Mouse (Mus musculus) inflammation-experienced regulatory T-cells, adult 6 months (primary cell): Measurements from ENCODE around the gene Apbb1ip. TPM values are rescaled to one million over a fixed set of nuclear protein-coding genes. Genes with fewer than 3 reads are reported as not detected.
"Not testable (repeated sequence)": the region's sequence is repeated elsewhere in the genome, so short reads cannot be mapped to it uniquely, and the experiment has no call there.

Experiments
- ATAC-seq: one replicate; pipeline ENCODE4 v1.8.0; 2017
- polyA plus RNA-seq, 3 experiments: library from polyadenylated mRNA; unstranded; fragments of 100-300 nt; shearing (Covaris generic); gene quantifications; one replicate each; pipeline ENCODE4 v1.2.1; 2017

The Apbb1ip gene
- polyA plus RNA-seq, 3 experiments from 2014 or later, result 72.1 to 121 (median 83.8) TPM

DNA sequence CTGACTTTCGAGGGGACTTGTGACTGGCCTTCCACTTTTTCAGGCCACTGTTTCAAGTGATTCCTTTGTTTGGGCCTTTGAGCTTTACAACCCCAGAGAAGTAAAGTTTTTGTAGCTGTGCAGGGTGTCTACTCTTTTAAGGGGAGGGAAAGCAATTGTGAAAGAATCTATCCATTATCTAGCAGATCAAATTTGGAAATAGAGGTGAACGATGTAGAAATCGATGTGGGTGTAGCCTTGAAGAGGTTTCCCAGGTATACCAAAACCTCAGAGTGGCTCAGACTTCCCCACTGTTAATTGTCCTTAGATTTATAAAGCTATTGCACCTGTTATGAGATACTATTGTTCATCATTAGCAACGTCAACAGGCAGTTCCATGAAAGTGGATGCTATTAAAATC is 71.6 kb downstream of the Apbb1ip start:
- ATAC-seq, result no peak

DNA sequence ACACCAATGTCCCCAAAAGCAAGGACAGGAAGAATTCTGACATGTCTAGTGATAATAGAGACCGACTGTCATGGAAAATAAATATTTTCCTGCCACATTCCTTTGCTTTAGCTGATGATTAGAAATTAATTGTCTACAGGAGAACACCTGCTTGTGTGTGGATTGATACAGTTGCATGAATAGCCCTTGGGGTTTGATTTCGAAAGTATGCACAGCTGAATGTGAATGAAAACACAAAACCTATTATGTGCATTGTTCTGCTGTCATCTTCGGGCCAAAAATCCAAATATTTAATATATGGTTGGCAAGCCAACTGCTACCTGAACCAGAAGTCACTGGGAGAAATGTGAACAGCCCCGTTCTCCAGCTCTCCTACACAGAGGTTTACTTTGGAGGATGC is 78.0 kb downstream of the Apbb1ip start:
- ATAC-seq, result no peak

DNA sequence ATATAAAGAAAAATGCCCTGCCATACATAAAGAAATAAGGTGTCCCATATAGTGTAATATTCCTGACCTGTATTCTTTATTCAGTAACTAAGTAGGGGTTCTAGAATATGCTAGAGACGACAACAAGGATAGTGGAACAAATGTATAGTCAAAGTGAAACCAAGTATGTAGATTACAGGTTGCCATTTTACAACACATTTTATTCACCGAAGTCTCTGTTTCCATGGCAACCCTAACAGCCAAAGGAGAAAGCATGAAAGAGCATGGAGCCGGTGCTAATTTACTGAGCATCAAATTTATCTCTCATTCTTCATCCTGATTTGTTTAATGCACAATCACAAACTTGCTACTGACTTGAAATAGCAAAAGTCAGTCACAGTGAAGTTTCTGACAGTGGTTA is 83.6 kb downstream of the Apbb1ip start:
- peak; percentile 89 for ATAC-seq

DNA sequence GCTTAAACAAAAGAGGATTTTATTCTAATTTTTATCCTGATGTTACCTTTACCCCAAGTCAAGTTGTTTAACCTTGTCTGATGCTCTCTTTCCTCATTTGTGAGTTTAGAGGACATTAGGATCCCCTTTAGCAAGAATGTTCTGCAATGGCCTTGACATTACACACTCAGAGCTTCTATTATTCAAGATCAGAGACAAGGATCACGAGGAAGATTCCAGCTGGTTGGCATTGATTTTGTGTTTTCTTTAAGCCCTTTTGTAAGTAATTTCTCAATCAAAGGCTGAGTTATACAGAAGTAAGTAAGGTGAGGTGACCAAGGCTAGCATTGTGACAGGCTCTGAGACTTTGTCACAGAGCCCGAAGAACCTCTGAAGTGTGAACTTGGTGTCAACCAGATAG is 88.3 kb downstream of the Apbb1ip start:
- ATAC-seq, result no peak

DNA sequence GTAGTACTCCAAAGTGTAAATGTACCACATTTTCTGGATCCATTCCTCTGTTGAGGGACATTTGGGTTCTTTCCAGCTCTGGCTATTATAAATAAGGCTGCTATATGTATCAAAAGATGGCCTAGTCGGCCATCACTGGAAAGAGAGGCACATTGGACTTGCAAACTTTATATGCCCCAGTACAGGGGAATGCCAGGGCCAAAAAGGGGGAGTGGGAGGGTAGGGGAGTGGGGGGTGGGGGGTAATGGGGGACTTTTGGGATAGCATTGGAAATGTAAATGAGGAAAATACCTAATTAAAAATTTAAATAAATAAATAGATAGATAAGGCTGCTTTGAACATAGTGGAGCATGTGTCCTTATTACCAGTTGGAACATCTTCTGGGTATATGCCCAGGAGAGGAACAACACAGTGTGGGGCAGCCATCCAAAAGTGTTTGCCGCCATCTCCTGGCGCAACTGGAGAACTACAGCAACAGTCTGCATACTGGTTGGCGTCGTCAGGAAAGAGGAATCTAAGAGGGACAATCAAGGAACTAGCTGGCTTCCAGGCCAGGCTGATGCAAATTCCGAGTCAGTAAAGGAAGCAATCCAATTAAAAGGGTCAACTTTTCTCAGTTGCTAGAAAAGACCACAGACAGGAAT is 90.6 kb downstream of the Apbb1ip start:
- ATAC-seq, result peak; percentile 92

DNA sequence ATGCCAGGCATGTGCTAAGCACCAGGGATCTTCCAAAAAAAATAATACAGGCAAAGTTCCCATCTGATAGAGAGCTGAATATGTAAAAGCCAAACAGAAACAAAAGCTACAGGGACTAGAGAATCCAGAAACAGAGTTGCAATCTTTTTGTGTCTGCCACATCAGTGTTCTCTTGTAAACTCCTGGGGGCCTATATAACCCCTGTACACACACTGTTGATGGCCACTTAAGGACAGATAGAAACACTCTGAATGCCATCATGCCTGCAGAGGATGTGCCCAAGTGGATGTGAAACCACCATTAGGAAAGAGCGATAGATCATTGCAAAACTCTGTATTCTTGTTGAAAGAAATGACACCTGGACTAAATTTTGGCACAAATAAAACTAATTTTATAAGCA is 91.9 kb downstream of the Apbb1ip start:
- no peak for ATAC-seq

DNA sequence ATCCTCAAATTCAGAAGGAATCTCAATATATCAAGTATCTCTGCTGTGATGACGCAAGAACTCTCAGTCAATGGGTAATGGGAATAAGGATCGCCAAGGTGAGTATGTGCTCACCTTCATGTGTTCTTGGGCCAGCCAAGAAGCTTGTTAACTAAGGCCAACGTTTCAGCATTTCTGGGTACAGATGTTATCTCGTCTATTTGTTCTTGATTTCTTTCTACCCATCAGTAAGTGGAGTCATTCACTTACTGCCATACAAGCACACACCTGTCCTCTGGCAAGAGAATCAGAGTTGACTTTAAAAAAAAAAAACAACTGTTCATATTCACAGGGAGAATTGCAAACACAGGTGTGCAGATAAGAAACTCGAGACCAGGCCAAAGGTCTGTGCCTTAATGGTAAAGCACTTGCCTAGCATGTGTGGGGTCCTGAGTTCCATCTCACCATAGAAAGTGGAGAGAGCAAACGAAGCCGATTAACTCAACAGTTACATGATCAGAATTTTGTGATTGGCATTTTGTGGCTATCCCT is 93.1 kb downstream of the Apbb1ip start:
- no peak for ATAC-seq

DNA sequence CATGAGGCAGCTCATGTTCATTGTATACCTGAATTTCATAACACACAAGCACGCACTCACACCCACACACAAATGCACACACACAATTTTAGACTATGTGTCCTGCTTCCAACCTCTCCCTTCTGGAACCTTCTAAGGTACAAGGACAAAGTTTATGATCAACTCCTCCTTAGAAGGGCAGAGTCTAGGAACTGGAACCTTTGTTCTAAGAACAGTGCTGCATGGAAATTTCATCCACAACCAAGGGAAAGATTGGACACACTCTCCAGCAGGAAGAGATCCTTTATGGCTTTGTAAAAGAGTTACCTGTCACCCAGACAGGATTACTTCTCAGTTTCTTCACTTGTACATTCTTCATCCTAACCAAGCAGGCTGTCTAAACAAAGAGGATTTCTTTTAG is 99.3 kb downstream of the Apbb1ip start:
- ATAC-seq, result no peak

DNA sequence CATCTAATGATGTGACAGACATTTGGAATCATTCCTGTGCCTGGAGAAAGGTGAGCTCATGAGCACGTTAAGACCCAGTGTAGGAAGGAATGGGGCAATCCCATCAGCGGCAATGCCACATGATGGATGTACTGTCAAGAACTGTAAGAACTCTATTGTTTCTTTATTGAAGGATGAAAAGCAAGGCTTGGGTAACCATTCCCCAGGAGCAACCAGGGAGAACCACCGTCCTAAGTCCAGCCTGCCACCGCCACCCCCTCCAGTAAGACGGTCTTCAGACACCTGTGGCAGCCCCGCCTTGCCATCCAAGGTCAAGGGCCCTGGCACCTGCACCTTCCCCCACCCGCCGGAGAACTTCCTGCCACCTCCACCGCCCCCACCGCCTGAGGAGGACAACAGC is 100.7 kb downstream of the Apbb1ip start:
- ATAC-seq, result no peak

DNA sequence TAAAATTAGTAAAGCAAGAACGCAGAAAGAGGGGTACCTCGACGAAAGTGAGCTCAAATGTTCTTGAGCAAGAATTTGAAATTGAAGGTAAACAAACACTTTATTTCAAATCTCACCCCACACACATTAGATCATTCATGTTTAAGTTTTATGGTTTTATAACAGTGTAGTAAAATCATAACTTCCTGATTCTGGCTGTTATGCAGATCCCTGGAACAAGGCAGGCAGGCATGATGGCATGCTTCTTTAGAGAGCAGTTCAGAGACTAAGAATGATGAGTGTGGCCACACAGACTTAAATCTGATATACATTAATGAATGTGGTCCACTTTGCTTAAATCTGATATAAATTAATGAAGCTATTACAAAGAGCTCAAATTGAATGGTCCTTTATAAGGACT is 102.7 kb downstream of the Apbb1ip start:
- ATAC-seq, result no peak

DNA sequence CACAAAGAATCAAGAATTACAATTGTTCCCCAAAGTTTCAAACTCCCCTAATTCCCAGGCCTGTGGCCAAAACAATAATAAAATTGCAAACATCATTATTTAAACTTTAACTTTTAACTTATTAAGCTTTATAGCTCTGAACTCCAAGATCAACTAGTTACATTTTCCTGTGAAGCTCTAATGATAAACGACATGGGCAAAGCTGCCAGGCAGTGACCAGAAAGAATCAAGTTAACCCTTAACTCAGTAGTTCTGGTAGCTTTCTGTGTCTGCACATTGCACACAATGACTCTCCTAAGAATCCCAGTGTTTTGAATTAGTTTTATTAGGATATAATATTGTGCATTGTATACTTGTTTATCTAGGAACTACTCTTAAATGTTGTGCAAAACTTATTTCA is 104.9 kb downstream of the Apbb1ip start:
- no peak for ATAC-seq

DNA sequence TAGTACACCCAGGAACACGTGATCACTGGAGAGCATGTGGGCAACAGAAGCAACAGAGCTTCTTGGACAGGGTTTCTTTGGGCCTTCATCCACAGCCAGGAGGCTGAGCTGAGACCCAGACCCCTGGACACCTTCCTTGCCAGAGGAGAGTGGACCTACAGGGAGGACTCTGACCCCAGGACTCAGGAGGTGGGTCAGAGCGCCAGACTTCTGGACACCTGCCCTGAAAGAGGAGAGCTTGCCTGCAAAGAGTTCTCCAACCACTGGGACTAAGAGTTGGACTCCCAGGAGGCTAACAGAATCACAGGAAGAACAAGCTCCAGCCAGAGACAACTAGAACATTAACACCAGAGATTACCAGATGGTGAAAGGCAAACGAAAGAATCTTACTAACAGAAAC is 106.8 kb downstream of the Apbb1ip start:
- not testable (repeated sequence) for ATAC-seq

DNA sequence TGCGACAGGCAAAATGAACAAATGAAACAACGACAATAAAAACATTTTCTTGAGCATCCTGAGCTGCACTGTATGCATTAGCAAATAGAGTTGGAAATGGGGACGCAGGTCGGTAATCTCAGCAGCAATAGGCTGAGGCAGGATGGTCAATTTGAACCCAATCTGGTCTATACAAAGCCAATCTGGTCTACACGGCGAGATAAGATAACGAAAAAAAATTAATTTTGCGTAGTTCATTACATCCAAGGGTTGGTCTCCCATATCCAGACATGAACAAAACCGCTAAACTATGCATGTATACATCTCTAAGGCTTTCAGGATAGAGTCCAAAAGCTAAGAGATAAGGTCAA is 121.0 kb downstream of the Apbb1ip start:
- ATAC-seq, result no peak

DNA sequence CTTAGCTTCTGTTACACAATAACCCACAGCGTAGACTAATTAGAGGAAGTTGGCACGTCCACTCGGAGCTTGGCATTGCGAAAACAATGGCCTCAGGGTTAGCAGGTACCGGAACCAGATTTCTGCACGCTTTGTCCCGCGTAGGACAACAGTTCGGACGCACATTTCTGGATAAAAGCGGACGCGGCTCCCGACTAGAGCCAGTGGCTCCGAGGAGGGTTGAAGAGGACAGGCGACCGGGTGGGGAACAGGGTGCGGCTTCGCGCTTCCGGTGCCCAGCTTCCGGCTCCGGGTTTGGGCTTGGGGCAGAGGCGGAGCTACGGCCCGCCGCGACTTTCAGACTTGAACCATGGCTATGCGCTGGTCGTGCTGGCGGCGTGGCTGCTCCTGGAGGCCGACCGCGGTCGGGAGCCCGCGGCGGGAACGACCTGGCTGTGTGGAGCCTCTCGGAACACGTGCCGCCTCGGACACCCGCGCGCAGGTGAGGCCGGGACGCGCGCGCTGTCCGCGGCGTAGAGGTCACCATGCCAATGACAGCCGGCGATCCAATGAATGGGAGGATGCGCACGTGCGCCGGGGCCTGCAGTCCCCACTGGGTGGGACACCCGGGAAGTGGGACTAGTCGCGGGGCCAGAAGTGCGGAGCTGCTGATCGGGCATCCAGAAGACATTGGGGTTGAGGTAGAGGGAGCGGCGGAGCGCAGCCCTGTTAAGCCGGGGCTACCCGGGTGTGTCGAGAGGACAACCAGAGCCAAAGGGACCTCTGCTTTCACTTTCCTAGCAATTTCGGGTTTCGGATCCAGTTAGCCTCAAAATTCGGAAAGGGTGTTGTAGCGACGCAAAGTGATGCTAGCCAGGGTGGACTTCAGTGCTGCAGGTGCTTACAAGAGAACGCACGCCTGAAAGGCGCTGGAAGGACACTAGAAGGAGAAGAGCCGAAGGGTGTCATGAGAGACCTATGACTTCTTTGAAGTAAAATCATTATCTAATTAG is 121.7 kb downstream of the Apbb1ip start, which contains the start of gene Pdss1:
Gene Pdss1, plus strand, starts transcription at position 241 of the 992 bp plus-strand sequence.
- ATAC-seq, result peak; percentile 94

DNA sequence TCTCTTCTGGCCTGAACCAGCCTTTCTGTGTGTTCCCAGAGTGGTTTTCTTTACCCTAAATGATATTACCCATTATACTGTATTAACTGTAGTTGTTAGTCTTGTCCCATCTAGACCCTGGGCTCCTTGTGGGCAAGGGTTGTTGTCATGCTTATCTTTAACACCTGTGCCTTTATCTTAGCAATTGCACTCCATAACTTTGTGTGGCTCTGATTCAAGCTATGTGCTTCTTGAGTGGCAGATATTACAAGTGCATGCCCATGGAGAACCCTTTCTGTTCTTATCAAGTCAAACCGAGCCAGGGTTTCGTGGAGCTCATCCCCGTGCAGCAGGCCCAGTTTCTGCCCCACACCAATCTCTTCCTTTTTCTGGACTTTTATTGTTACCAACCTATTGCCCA is 130.1 kb downstream of the Apbb1ip start:
- ATAC-seq, result no peak

DNA sequence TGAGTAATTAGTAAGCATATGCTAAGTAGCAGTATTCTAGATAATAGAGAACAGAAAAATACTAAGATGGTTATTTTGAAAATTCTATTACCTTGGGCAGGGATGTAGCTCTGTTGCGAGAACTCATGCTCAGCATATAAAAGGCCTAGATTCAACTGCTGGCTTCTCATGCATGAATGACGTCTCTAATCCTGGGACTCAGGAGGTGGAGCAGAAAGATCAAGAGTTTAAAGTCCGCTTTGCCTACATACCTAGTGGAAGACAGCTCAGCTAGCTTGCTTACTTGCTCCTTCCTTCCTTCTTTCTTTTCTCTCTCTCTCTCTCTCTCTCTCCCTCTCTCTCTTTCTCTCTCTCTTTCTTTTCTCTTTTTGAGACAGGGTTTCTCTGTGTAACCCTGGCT is 140.5 kb downstream of the Apbb1ip start:
- ATAC-seq, result no peak

DNA sequence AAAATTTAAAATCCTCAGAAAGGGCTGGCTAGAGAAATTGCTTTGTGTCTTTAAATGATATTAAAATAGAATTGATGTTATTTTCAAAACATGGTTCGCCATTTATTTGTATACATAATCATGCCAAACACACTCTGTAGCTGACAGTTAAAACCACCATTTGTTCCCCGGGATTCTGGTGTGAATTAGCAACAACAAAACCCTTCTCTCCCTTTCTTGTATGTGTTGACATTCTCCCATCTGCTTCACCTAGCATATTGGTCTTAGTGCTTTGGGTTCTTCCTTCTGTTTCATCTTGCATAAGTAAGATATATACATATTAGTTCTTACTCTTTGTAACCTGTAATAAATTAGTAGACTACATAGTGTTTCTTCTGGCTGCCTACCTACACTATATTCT is 144.8 kb downstream of the Apbb1ip start:
- ATAC-seq, result no peak

Other genes starting within 250 kb of the Apbb1ip start
- gene Gad2, start 151.9 kb upstream of the Apbb1ip start, polyA plus RNA-seq, result under 1 TPM in 1 of 3 experiments, not detected in 2; 0.08 TPM
- gene Pdss1, start 121.4 kb downstream of the Apbb1ip start, polyA plus RNA-seq, result 10 to 100 TPM; 10.4 to 14.4 (median 12.0) TPM